Mouse (Mus musculus) embryonic facial prominence, embryonic 15.5 days (tissue): ENCODE measurements around the gene Grb2. TPM values are rescaled to one million over a fixed set of nuclear protein-coding genes. Genes with fewer than 3 reads are reported as not detected.

Experiments used
- ATAC-seq: fragments of 200-750 bp; cut with Nextera tagmentation; 2 replicates; pipeline ENCODE4 v1.8.0; 2017; ENCODE audit warnings: low read depth, moderate TSS enrichment; ENCODE audit not compliant: insufficient number of reproducible peaks, low FRiP score, low TSS enrichment
- H3K27ac ChIP-seq: fragments of 300-500 bp; sonication (generic); replicated peaks from 2 replicates; pipeline ENCODE4 v1.5.1; 2015; ENCODE audit warnings: mild to moderate bottlenecking, inconsistent platforms
- H3K27me3 ChIP-seq: fragments of 300-500 bp; sonication (generic); 2 replicates; pipeline ENCODE4 v1.6.1; 2015; ENCODE audit warnings: inconsistent platforms
- H3K36me3 ChIP-seq: fragments of 300-500 bp; sonication (generic); 2 replicates; pipeline ENCODE4 v1.6.1; 2015; ENCODE audit warnings: mild to moderate bottlenecking, inconsistent platforms
- H3K4me1 ChIP-seq: fragments of 300-500 bp; sonication (generic); 2 replicates; pipeline ENCODE4 v1.6.1; 2015; ENCODE audit warnings: inconsistent platforms
- H3K4me2 ChIP-seq: fragments of 300-500 bp; sonication (generic); replicated peaks from 2 replicates; pipeline ENCODE4 v1.6.1; 2015; ENCODE audit warnings: mild to moderate bottlenecking, inconsistent platforms
- H3K4me3 ChIP-seq: fragments of 300-500 bp; sonication (generic); replicated peaks from 2 replicates; pipeline ENCODE4 v1.5.1; 2015; ENCODE audit warnings: mild to moderate bottlenecking, inconsistent platforms
- H3K9ac ChIP-seq: fragments of 300-500 bp; sonication (generic); 2 replicates; pipeline ENCODE4 v1.6.1; 2015; ENCODE audit warnings: inconsistent platforms
- H3K9me3 ChIP-seq: fragments of 300-500 bp; sonication (generic); replicated peaks from 2 replicates; pipeline ENCODE4 v1.6.1; 2016; ENCODE audit warnings: inconsistent platforms
- WGBS: fragments of 180-500 bp; shearing (Covaris S2); methylation state at CpG from one replicate; pipeline ENCODE4 v1.1.7; 2015; 5-methylcytosine and 5-hydroxymethylcytosine counted together
- polyA plus RNA-seq: library from polyadenylated mRNA; unstranded; fragments of >200 nt; fragmentation: Nextera tagmentation; extraction: Ambion mirVana; gene quantifications from 2 replicates; pipeline ENCODE4 v1.2.1, GENCODE M21; 2015

Gene Grb2
- polyA plus RNA-seq, 1 experiment from 2014 or later = 94.9 TPM

GRCm38 (mm10) chr11:115625877-115626276, 82.5 kb downstream of the Grb2 start:
- no peak for ATAC-seq
- H3K4me3 ChIP-seq = no peak overlapping the region
- no peak overlapping the region for H3K4me2 ChIP-seq
- H3K9me3 ChIP-seq = no peaks in the 10 kb centered on the region
- no peak overlapping the region for H3K27ac ChIP-seq
- peaks cover 21% of the 10 kb centered on the region for H3K36me3 ChIP-seq
- no peaks in the 10 kb centered on the region for H3K27me3 ChIP-seq
- WGBS = 79% methylated on average over 9 of the region's 9 CpGs
- peaks cover 8% of the 10 kb centered on the region; the same call in 1 of the 2 replicates for H3K4me1 ChIP-seq
- H3K9ac ChIP-seq = no peak overlapping the region

GRCm38 (mm10) chr11:115623487-115624070, 84.8 kb downstream of the Grb2 start:
- 74% methylated on average over 9 of the region's 9 CpGs for WGBS
- Histone ChIP-seq H3K9ac (no peak overlapping the region), H3K9me3 (no peaks in the 10 kb centered on the region), H3K27ac (no peak overlapping the region), H3K4me2 (no peak overlapping the region), H3K4me1 (peaks cover 8% of the 10 kb centered on the region; the same call in 1 of the 2 replicates), H3K27me3 (no peaks in the 10 kb centered on the region), H3K36me3 (peaks cover 38% of the 10 kb centered on the region), H3K4me3 (no peak overlapping the region)
- ATAC-seq = no peak

- Histone ChIP-seq H3K9ac (no peak overlapping the region), H3K4me3 (no peak overlapping the region), H3K36me3 (peaks cover 56% of the 10 kb centered on the region)
Observed at GRCm38 (mm10) chr11:115619949-115620348, 88.4 kb downstream of the Grb2 start.

GRCm38 (mm10) chr11:115618732-115619516, 89.5 kb downstream of the Grb2 start:
- H3K4me2 ChIP-seq = no peak overlapping the region
- peaks cover 57% of the 10 kb centered on the region for H3K36me3 ChIP-seq
- no peak overlapping the region for H3K9ac ChIP-seq
- no peak overlapping the region for H3K4me3 ChIP-seq
- no peaks in the 10 kb centered on the region for H3K9me3 ChIP-seq
- H3K27ac ChIP-seq = no peak overlapping the region
- H3K4me1 ChIP-seq = 0 out of 2 replicates have a peak, but pooled peaks cover 4% of the 10 kb centered on the region
- WGBS = 89% methylated on average over 16 of the region's 16 CpGs
- no peaks in the 10 kb centered on the region for H3K27me3 ChIP-seq
- ATAC-seq = no peak

More at GRCm38 (mm10) chr11:115619949-115620348, 88.4 kb downstream of the Grb2 start:
- WGBS = 98% methylated on average over 7 of the region's 7 CpGs
- H3K4me1 ChIP-seq = no peaks in the 10 kb centered on the region
- H3K27ac ChIP-seq = no peak overlapping the region
- H3K4me2 ChIP-seq = no peak overlapping the region
- no peak for ATAC-seq
- no peaks in the 10 kb centered on the region for H3K9me3 ChIP-seq
- no peaks in the 10 kb centered on the region for H3K27me3 ChIP-seq

GRCm38 (mm10) chr11:115618001-115618400, 90.4 kb downstream of the Grb2 start:
- no peak overlapping the region for H3K27ac ChIP-seq
- H3K9ac ChIP-seq = no peak overlapping the region
- H3K27me3 ChIP-seq = no peaks in the 10 kb centered on the region
- no peaks in the 10 kb centered on the region for H3K9me3 ChIP-seq
- H3K4me2 ChIP-seq = no peak overlapping the region
- peaks cover 13% of the 10 kb centered on the region for H3K4me1 ChIP-seq
- no peak for ATAC-seq
- H3K4me3 ChIP-seq = no peak overlapping the region
- peaks cover 52% of the 10 kb centered on the region for H3K36me3 ChIP-seq
- WGBS = 73% methylated on average over 2 of the region's 2 CpGs

GRCm38 (mm10) chr11:115616893-115617292, 91.5 kb downstream of the Grb2 start:
- ATAC-seq = no peak
- Histone ChIP-seq H3K27ac (no peak overlapping the region), H3K4me2 (no peak overlapping the region), H3K9ac (no peak overlapping the region), H3K36me3 (peaks cover 41% of the 10 kb centered on the region), H3K27me3 (no peaks in the 10 kb centered on the region), H3K4me3 (no peak overlapping the region), H3K9me3 (no peaks in the 10 kb centered on the region), H3K4me1 (peaks cover 15% of the 10 kb centered on the region)
- 77% methylated on average over 6 of the region's 6 CpGs for WGBS

GRCm38 (mm10) chr11:115616371-115616770, 92.0 kb downstream of the Grb2 start:
- no peak for ATAC-seq
- Histone ChIP-seq H3K4me2 (no peak overlapping the region), H3K4me1 (peaks cover 20% of the 10 kb centered on the region), H3K4me3 (no peak overlapping the region), H3K36me3 (peaks cover 41% of the 10 kb centered on the region), H3K27me3 (no peaks in the 10 kb centered on the region), H3K9me3 (no peaks in the 10 kb centered on the region), H3K9ac (no peak overlapping the region), H3K27ac (no peak overlapping the region)
- 80% methylated on average over 7 of the region's 7 CpGs for WGBS

- H3K4me1 ChIP-seq = peaks cover 21% of the 10 kb centered on the region
- no peak overlapping the region for H3K27ac ChIP-seq
- peaks cover 37% of the 10 kb centered on the region for H3K36me3 ChIP-seq
- no peak for ATAC-seq
- no peak overlapping the region for H3K9ac ChIP-seq
- no peak overlapping the region for H3K4me2 ChIP-seq
- whole genome bisulfite sequencing = 89% methylated on average over 6 of the region's 6 CpGs
- no peak overlapping the region for H3K4me3 ChIP-seq
- H3K9me3 ChIP-seq = no peaks in the 10 kb centered on the region
- H3K27me3 ChIP-seq = no peaks in the 10 kb centered on the region
Observed at GRCm38 (mm10) chr11:115615875-115616274, 92.5 kb downstream of the Grb2 start.

GRCm38 (mm10) chr11:115615108-115615825, 93.1 kb downstream of the Grb2 start:
- Histone ChIP-seq H3K4me2 (no peak overlapping the region), H3K9ac (no peak overlapping the region), H3K27ac (no peak overlapping the region), H3K36me3 (peaks cover 30% of the 10 kb centered on the region), H3K9me3 (no peaks in the 10 kb centered on the region), H3K4me1 (peaks cover 21% of the 10 kb centered on the region), H3K27me3 (no peaks in the 10 kb centered on the region), H3K4me3 (no peak overlapping the region)
- ATAC-seq = no peak
- 82% methylated on average over 15 of the region's 15 CpGs for WGBS

- Histone ChIP-seq H3K27me3 (no peaks in the 10 kb centered on the region), H3K4me1 (peaks cover 21% of the 10 kb centered on the region), H3K9me3 (no peaks in the 10 kb centered on the region), H3K4me3 (no peak overlapping the region), H3K27ac (no peak overlapping the region), H3K9ac (no peak overlapping the region), H3K36me3 (peaks cover 25% of the 10 kb centered on the region), H3K4me2 (no peak overlapping the region)
- WGBS = 76% methylated on average over 10 of the region's 10 CpGs
- ATAC-seq = no peak
Observed at GRCm38 (mm10) chr11:115614346-115615107, 93.9 kb downstream of the Grb2 start.
